Mouse (Mus musculus): ENCODE results near the gene Hmox1.

Gene Hmox1

GRCm38 (mm10) chr8:75088989-75089881, 4.2 kb upstream of the Hmox1 start:
- DNase-seq (ENCODE audit: low spot score), result peak; percentile 86

- no peak for DNase-seq (ENCODE audit: low spot score)
These were observed 2.5 kb upstream of the Hmox1 start for GRCm38 (mm10) chr8:75090781-75091365.

- no peak for DNase-seq (ENCODE audit: low spot score)
These were observed 9.5 kb downstream of the Hmox1 start for GRCm38 (mm10) chr8:75102956-75103355.

GRCm38 (mm10) chr8:75103376-75103878, 10.0 kb downstream of the Hmox1 start:
- DNase-seq (ENCODE audit: low spot score), result no peak

- peak; percentile 84 for DNase-seq (ENCODE audit: low spot score)
These were observed 15.3 kb downstream of the Hmox1 start for GRCm38 (mm10) chr8:75108527-75109235.

- peak; percentile 100 for DNase-seq (ENCODE audit: low spot score)
These were observed 16.0 kb downstream of the Hmox1 start, which contains the start of gene Mcm5 for GRCm38 (mm10) chr8:75109236-75109967. TSS of gene Mcm5 (plus strand) at chr8:75109569.

- no peak for DNase-seq (ENCODE audit: low spot score)
These were observed 16.7 kb downstream of the Hmox1 start for GRCm38 (mm10) chr8:75110093-75110492.

- no peak for DNase-seq (ENCODE audit: low spot score)
These were observed 25.1 kb downstream of the Hmox1 start for GRCm38 (mm10) chr8:75118505-75118904.

GRCm38 (mm10) chr8:75119287-75119686, 25.9 kb downstream of the Hmox1 start:
- DNase-seq (ENCODE audit: low spot score), result no peak

- no peak for DNase-seq (ENCODE audit: low spot score)
These were observed 26.3 kb downstream of the Hmox1 start for GRCm38 (mm10) chr8:75119747-75120146.

- no peak for DNase-seq (ENCODE audit: low spot score)
These were observed 34.0 kb downstream of the Hmox1 start for GRCm38 (mm10) chr8:75127406-75127805.

GRCm38 (mm10) chr8:75132485-75132884, 39.1 kb downstream of the Hmox1 start:
- DNase-seq (ENCODE audit: low spot score), result no peak

GRCm38 (mm10) chr8:75133399-75133798, 40.0 kb downstream of the Hmox1 start:
- no peak for DNase-seq (ENCODE audit: low spot score)

- no peak for DNase-seq (ENCODE audit: low spot score)
These were observed 41.4 kb downstream of the Hmox1 start for GRCm38 (mm10) chr8:75134603-75135391.

GRCm38 (mm10) chr8:75135756-75136155, 42.3 kb downstream of the Hmox1 start:
- no peak for DNase-seq (ENCODE audit: low spot score)

- no peak for DNase-seq (ENCODE audit: low spot score)
These were observed 42.8 kb downstream of the Hmox1 start for GRCm38 (mm10) chr8:75136256-75136655.

GRCm38 (mm10) chr8:75137536-75137935, 44.1 kb downstream of the Hmox1 start:
- no peak for DNase-seq (ENCODE audit: low spot score)

Measured in retina, embryonic 14.5 days (tissue).